Mouse (Mus musculus) A20 (cell line): ENCODE results near the gene Tm4sf5.
"Not testable (repeated sequence)": the region's sequence is repeated elsewhere in the genome, so short reads cannot be mapped to it uniquely, and the experiment has no call there.

Source experiments
- DNase-seq: peaks from one replicate; pipeline ENCODE4 v3.0.0-alpha.2; 2011; ENCODE audit warnings: low read depth, low spot score

Gene Tm4sf5

GRCm38 (mm10) chr11:70504970-70505369, at the start of gene Tm4sf5:
Gene Tm4sf5, plus strand, starts transcription at chr11:70505244.
- DNase-seq, result no peak

- no peak for DNase-seq
These were observed 46.1 kb upstream of the Tm4sf5 start, which contains the start of gene Zmynd15 for GRCm38 (mm10) chr11:70458688-70459600. Gene Zmynd15, plus strand, starts transcription at chr11:70459433.

GRCm38 (mm10) chr11:70459601-70460101, 45.4 kb upstream of the Tm4sf5 start, which contains the start of gene Cxcl16:
Gene Cxcl16, minus strand, starts transcription at chr11:70459984.
- DNase-seq, result no peak

- DNase-seq, result no peak
These were observed 41.1 kb upstream of the Tm4sf5 start for GRCm38 (mm10) chr11:70463970-70464369.

- DNase-seq, result no peak
These were observed 39.8 kb upstream of the Tm4sf5 start for GRCm38 (mm10) chr11:70465211-70465610.

- DNase-seq, result no peak
These were observed 39.2 kb upstream of the Tm4sf5 start for GRCm38 (mm10) chr11:70465824-70466223.

- DNase-seq, result no peak
These were observed 37.0 kb upstream of the Tm4sf5 start for GRCm38 (mm10) chr11:70467902-70468619.

- no peak for DNase-seq
These were observed 35.3 kb upstream of the Tm4sf5 start for GRCm38 (mm10) chr11:70469764-70470163.

- DNase-seq, result no peak
These were observed 32.3 kb upstream of the Tm4sf5 start for GRCm38 (mm10) chr11:70472716-70473115.

- not testable (repeated sequence) for DNase-seq
These were observed 31.8 kb upstream of the Tm4sf5 start for GRCm38 (mm10) chr11:70473291-70473690.

GRCm38 (mm10) chr11:70474872-70475534, 30.0 kb upstream of the Tm4sf5 start:
- DNase-seq, result no peak

GRCm38 (mm10) chr11:70485498-70485897, 19.5 kb upstream of the Tm4sf5 start:
- no peak for DNase-seq

- DNase-seq, result no peak
These were observed 17.2 kb upstream of the Tm4sf5 start for GRCm38 (mm10) chr11:70487816-70488215.

- DNase-seq, result no peak
These were observed 15.9 kb upstream of the Tm4sf5 start for GRCm38 (mm10) chr11:70489138-70489537.

GRCm38 (mm10) chr11:70489684-70490083, 15.4 kb upstream of the Tm4sf5 start:
- DNase-seq, result no peak

- peak; percentile 36 for DNase-seq
These were observed 5.2 kb upstream of the Tm4sf5 start for GRCm38 (mm10) chr11:70499566-70500475.

- DNase-seq, result no peak
These were observed 4.6 kb upstream of the Tm4sf5 start for GRCm38 (mm10) chr11:70500476-70500812.

- DNase-seq, result no peak
These were observed 3.0 kb upstream of the Tm4sf5 start for GRCm38 (mm10) chr11:70502018-70502417.

GRCm38 (mm10) chr11:70506385-70506784, 1.3 kb downstream of the Tm4sf5 start:
- peak; percentile 82 for DNase-seq

GRCm38 (mm10) chr11:70506962-70507515, 2.0 kb downstream of the Tm4sf5 start:
- peak; percentile 74 for DNase-seq
